Mouse (Mus musculus) 416B (cell line): ENCODE measurements around the gene Mcts2.
"Not testable (repeated sequence)": the region's sequence is repeated elsewhere in the genome, so short reads cannot be mapped to it uniquely, and the experiment has no call there.

ENCODE experiments used
- DNase-seq: peaks from one replicate; pipeline ENCODE4 v3.0.0; 2011; ENCODE audit warnings: low read depth

Gene Mcts2

GRCm38 (mm10) chr2:152686806-152687267 lies at the start of gene Mcts2:
Mcts2 (plus strand) TSS chr2:152687035.
- no peak for DNase-seq

GRCm38 (mm10) chr2:152637381-152637780 lies 49.5 kb upstream of the Mcts2 start:
- no peak for DNase-seq

- no peak for DNase-seq
Measured at GRCm38 (mm10) chr2:152638865-152639264, 48.0 kb upstream of the Mcts2 start.

GRCm38 (mm10) chr2:152639406-152640113 lies 47.3 kb upstream of the Mcts2 start:
- no peak for DNase-seq

- peak; percentile 73 for DNase-seq
Measured at GRCm38 (mm10) chr2:152652901-152653620, 33.8 kb upstream of the Mcts2 start.

- peak; percentile 73 for DNase-seq
Measured at GRCm38 (mm10) chr2:152653874-152654715, 32.7 kb upstream of the Mcts2 start.

GRCm38 (mm10) chr2:152657398-152657797 lies 29.4 kb upstream of the Mcts2 start:
- DNase-seq, result peak; percentile 54

- DNase-seq, result no peak
Measured at GRCm38 (mm10) chr2:152661163-152661562, 25.7 kb upstream of the Mcts2 start.

GRCm38 (mm10) chr2:152666191-152666590 lies 20.6 kb upstream of the Mcts2 start:
- not testable (repeated sequence) for DNase-seq

- DNase-seq, result peak; percentile 93
Measured at GRCm38 (mm10) chr2:152669256-152669638, 17.6 kb upstream of the Mcts2 start, which contains the start of gene H13. H13 (plus strand) TSS chr2:152669461.

- DNase-seq, result peak; percentile 38
Measured at GRCm38 (mm10) chr2:152669639-152670484, 17.0 kb upstream of the Mcts2 start.

- DNase-seq, result peak; percentile 77
Measured at GRCm38 (mm10) chr2:152670983-152671641, 15.7 kb upstream of the Mcts2 start.

GRCm38 (mm10) chr2:152671642-152671999 lies 15.2 kb upstream of the Mcts2 start:
- DNase-seq, result peak; percentile 96

GRCm38 (mm10) chr2:152672166-152672565 lies 14.7 kb upstream of the Mcts2 start:
- DNase-seq, result no peak

- no peak for DNase-seq
Measured at GRCm38 (mm10) chr2:152674148-152674547, 12.7 kb upstream of the Mcts2 start.

GRCm38 (mm10) chr2:152675252-152675791 lies 11.5 kb upstream of the Mcts2 start:
- DNase-seq, result no peak

- DNase-seq, result peak; percentile 80
Measured at GRCm38 (mm10) chr2:152678302-152678701, 8.5 kb upstream of the Mcts2 start.

- DNase-seq, result no peak
Measured at GRCm38 (mm10) chr2:152678925-152679324, 7.9 kb upstream of the Mcts2 start.

GRCm38 (mm10) chr2:152679701-152680355 lies 7.0 kb upstream of the Mcts2 start:
- no peak for DNase-seq

GRCm38 (mm10) chr2:152683086-152683485 lies 3.7 kb upstream of the Mcts2 start:
- DNase-seq, result no peak
